Mouse (Mus musculus) limb, embryonic 13.5 days (tissue): ENCODE measurements around the gene Spata25. TPM values are rescaled to one million over a fixed set of nuclear protein-coding genes. Genes with fewer than 3 reads are reported as not detected.
"Not testable (repeated sequence)": the region's sequence is repeated elsewhere in the genome, so short reads cannot be mapped to it uniquely, and the experiment has no call there.

ENCODE experiments used
- ATAC-seq: fragments of 200-750 bp; cut with Nextera tagmentation; 2 replicates; pipeline ENCODE4 v1.8.0; 2017; ENCODE audit warnings: low read depth, moderate number of reproducible peaks, moderate TSS enrichment; ENCODE audit not compliant: low FRiP score
- H3K27ac ChIP-seq: fragments of 300-500 bp; sonication (generic); 2 replicates; pipeline ENCODE4 v1.5.1; 2015; ENCODE audit warnings: inconsistent platforms, mild to moderate bottlenecking, moderate library complexity
- H3K27me3 ChIP-seq: fragments of 300-500 bp; sonication (generic); 2 replicates; pipeline ENCODE4 v1.6.1; 2015; ENCODE audit warnings: mild to moderate bottlenecking, inconsistent platforms
- H3K36me3 ChIP-seq: fragments of 300-500 bp; sonication (generic); 2 replicates; pipeline ENCODE4 v1.6.1; 2015; ENCODE audit warnings: inconsistent platforms, mild to moderate bottlenecking, moderate library complexity
- H3K4me1 ChIP-seq: fragments of 300-500 bp; sonication (generic); 2 replicates; pipeline ENCODE4 v1.6.1; 2015; ENCODE audit warnings: inconsistent platforms
- H3K4me2 ChIP-seq: fragments of 300-500 bp; sonication (generic); replicated peaks from 2 replicates; pipeline ENCODE4 v1.6.1; 2015; ENCODE audit warnings: inconsistent platforms, mild to moderate bottlenecking, moderate library complexity
- H3K4me3 ChIP-seq: fragments of 300-500 bp; sonication (generic); 2 replicates; pipeline ENCODE4 v1.5.1; 2015; ENCODE audit warnings: moderate library complexity, mild to moderate bottlenecking, inconsistent platforms
- H3K9ac ChIP-seq: fragments of 300-500 bp; sonication (generic); 2 replicates; pipeline ENCODE4 v1.6.1; 2015; ENCODE audit warnings: mild to moderate bottlenecking, inconsistent platforms
- H3K9me3 ChIP-seq: fragments of 300-500 bp; sonication (generic); 2 replicates; pipeline ENCODE4 v1.6.1; 2016; ENCODE audit warnings: inconsistent platforms
- WGBS: fragments of 180-500 bp; shearing (Covaris S2); methylation state at CpG from one replicate; pipeline ENCODE4 v1.1.7; 2015; 5-methylcytosine and 5-hydroxymethylcytosine counted together
- polyA plus RNA-seq: library from polyadenylated mRNA; unstranded; fragments of >200 nt; fragmentation: Nextera tagmentation; extraction: Ambion mirVana; gene quantifications from 2 replicates; pipeline ENCODE4 v1.2.1, GENCODE M21; 2015

Gene Spata25
- polyA plus RNA-seq: not detected in 2 replicates

- peaks cover 12% of the 10 kb centered on the region for H3K4me1 ChIP-seq
- no peaks in the 10 kb centered on the region for H3K9me3 ChIP-seq
- WGBS: 87% methylated on average over 6 of the region's 6 CpGs
- 0 out of 2 replicates have a peak within 1 kb of the TSS, but pooled peaks have one; percentile 14 for H3K9ac ChIP-seq
- no peak for ATAC-seq
- H3K27ac ChIP-seq: no peak within 1 kb of the TSS
- H3K4me2 ChIP-seq: no peak within 1 kb of the TSS
- no peak within 1 kb of the TSS for H3K4me3 ChIP-seq
- H3K36me3 ChIP-seq: peaks cover 46% of the 10 kb centered on the region
- H3K27me3 ChIP-seq: no peaks in the 10 kb centered on the region
Observed at GRCm38 (mm10) chr2:164828437-164828836, at the start of gene Spata25. Gene Spata25, minus strand, starts transcription at chr2:164828537.

- Histone ChIP-seq H3K4me1 (peaks cover 24% of the 10 kb centered on the region), H3K4me2 (peak overlapping the region; percentile 95), H3K4me3 (peak overlapping the region; percentile 90)
- H3K9ac ChIP-seq, H3K27me3 ChIP-seq, H3K27ac ChIP-seq, H3K9me3 ChIP-seq, ATAC-seq, H3K36me3 ChIP-seq: not testable (repeated sequence)
- 76% methylated on average over 11 of the region's 11 CpGs for WGBS
Observed at GRCm38 (mm10) chr2:164877376-164878215, 49.3 kb upstream of the Spata25 start.

GRCm38 (mm10) chr2:164875648-164876047 lies 47.3 kb upstream of the Spata25 start:
- H3K27ac ChIP-seq, ATAC-seq, H3K4me2 ChIP-seq, H3K9ac ChIP-seq, H3K36me3 ChIP-seq, H3K4me3 ChIP-seq, H3K9me3 ChIP-seq, H3K27me3 ChIP-seq: not testable (repeated sequence)
- peaks cover 20% of the 10 kb centered on the region for H3K4me1 ChIP-seq
- 48% methylated on average over 2 of the region's 2 CpGs for WGBS

- WGBS: 28% methylated on average over 1 of the region's 1 CpGs
- Histone ChIP-seq H3K4me2 (no peak overlapping the region; the same call in 1 of the 2 replicates), H3K4me1 (peaks cover 14% of the 10 kb centered on the region), H3K9ac (no peak overlapping the region), H3K27ac (peak overlapping the region; percentile 49; the same call in 1 of the 2 replicates), H3K4me3 (no peak overlapping the region), H3K9me3 (no peaks in the 10 kb centered on the region), H3K36me3 (no peaks in the 10 kb centered on the region; the same call in 1 of the 2 replicates), H3K27me3 (no peaks in the 10 kb centered on the region)
- ATAC-seq: no peak; the same call in 1 of the 2 replicates
Observed at GRCm38 (mm10) chr2:164874239-164874769, 46.0 kb upstream of the Spata25 start.

- Histone ChIP-seq H3K27me3 (no peaks in the 10 kb centered on the region), H3K36me3 (no peaks in the 10 kb centered on the region; the same call in 1 of the 2 replicates), H3K9ac (0 out of 2 replicates have a peak overlapping the region, but pooled peaks have one; percentile 35), H3K9me3 (no peaks in the 10 kb centered on the region), H3K4me3 (no peak overlapping the region), H3K4me2 (no peak overlapping the region), H3K27ac (no peak overlapping the region), H3K4me1 (peaks cover 14% of the 10 kb centered on the region)
- ATAC-seq: no peak
- 58% methylated on average over 3 of the region's 3 CpGs for WGBS
Observed at GRCm38 (mm10) chr2:164873621-164874020, 45.3 kb upstream of the Spata25 start.

GRCm38 (mm10) chr2:164871602-164872303 lies 43.4 kb upstream of the Spata25 start:
- no peaks in the 10 kb centered on the region for H3K36me3 ChIP-seq
- H3K27me3 ChIP-seq: no peaks in the 10 kb centered on the region
- WGBS: 55% methylated on average over 6 of the region's 6 CpGs
- no peak overlapping the region for H3K4me3 ChIP-seq
- 0 out of 2 replicates have a peak, but pooled peaks cover 7% of the 10 kb centered on the region for H3K4me1 ChIP-seq
- H3K9ac ChIP-seq: no peak overlapping the region
- no peak overlapping the region for H3K4me2 ChIP-seq
- H3K9me3 ChIP-seq: peaks cover 6% of the 10 kb centered on the region; the same call in 1 of the 2 replicates
- no peak for ATAC-seq
- H3K27ac ChIP-seq: no peak overlapping the region

GRCm38 (mm10) chr2:164868491-164868890 lies 40.2 kb upstream of the Spata25 start:
- H3K4me1 ChIP-seq: no peaks in the 10 kb centered on the region
- peaks cover 6% of the 10 kb centered on the region; the same call in 1 of the 2 replicates for H3K9me3 ChIP-seq
- 86% methylated on average over 7 of the region's 7 CpGs for WGBS
- ATAC-seq: peak; percentile 32; the same call in 1 of the 2 replicates
- H3K4me3 ChIP-seq: no peak overlapping the region
- no peaks in the 10 kb centered on the region for H3K36me3 ChIP-seq
- no peak overlapping the region for H3K4me2 ChIP-seq
- no peak overlapping the region for H3K27ac ChIP-seq
- H3K27me3 ChIP-seq: no peaks in the 10 kb centered on the region
- no peak overlapping the region for H3K9ac ChIP-seq

GRCm38 (mm10) chr2:164867566-164867965 lies 39.2 kb upstream of the Spata25 start:
- WGBS: 93% methylated on average over 7 of the region's 7 CpGs
- no peak overlapping the region for H3K4me3 ChIP-seq
- H3K9ac ChIP-seq: no peak overlapping the region
- H3K27ac ChIP-seq: no peak overlapping the region
- peaks cover 6% of the 10 kb centered on the region; the same call in 1 of the 2 replicates for H3K9me3 ChIP-seq
- no peaks in the 10 kb centered on the region for H3K36me3 ChIP-seq
- no peaks in the 10 kb centered on the region for H3K27me3 ChIP-seq
- no peak overlapping the region for H3K4me2 ChIP-seq
- peaks cover 2% of the 10 kb centered on the region; the same call in 1 of the 2 replicates for H3K4me1 ChIP-seq
- no peak for ATAC-seq

- 60% methylated on average over 16 of the region's 16 CpGs for WGBS
- Histone ChIP-seq H3K27ac (no peak overlapping the region), H3K4me3 (no peak overlapping the region), H3K27me3 (no peaks in the 10 kb centered on the region), H3K4me1 (peaks cover 9% of the 10 kb centered on the region), H3K4me2 (no peak overlapping the region), H3K36me3 (no peaks in the 10 kb centered on the region), H3K9ac (no peak overlapping the region), H3K9me3 (peaks cover 6% of the 10 kb centered on the region; the same call in 1 of the 2 replicates)
- peak; percentile 31; the same call in 1 of the 2 replicates for ATAC-seq
Observed at GRCm38 (mm10) chr2:164866741-164867551, 38.6 kb upstream of the Spata25 start.

GRCm38 (mm10) chr2:164864593-164864992 lies 36.3 kb upstream of the Spata25 start:
- Histone ChIP-seq H3K4me2 (no peak overlapping the region), H3K4me1 (peaks cover 11% of the 10 kb centered on the region), H3K4me3 (no peak overlapping the region), H3K9me3 (peaks cover 6% of the 10 kb centered on the region; the same call in 1 of the 2 replicates), H3K36me3 (no peaks in the 10 kb centered on the region), H3K27me3 (peaks cover 6% of the 10 kb centered on the region), H3K9ac (no peak overlapping the region), H3K27ac (no peak overlapping the region)
- 65% methylated on average over 4 of the region's 4 CpGs for WGBS
- no peak for ATAC-seq

- Histone ChIP-seq H3K27me3 (peaks cover 16% of the 10 kb centered on the region), H3K4me1 (peaks cover 11% of the 10 kb centered on the region)
- not testable (repeated sequence) for H3K9me3 ChIP-seq, ATAC-seq, H3K9ac ChIP-seq, H3K36me3 ChIP-seq, H3K4me3 ChIP-seq, H3K27ac ChIP-seq, H3K4me2 ChIP-seq
- WGBS: 87% methylated on average over 8 of the region's 9 CpGs
Observed at GRCm38 (mm10) chr2:164863411-164863810, 35.1 kb upstream of the Spata25 start.
